Mouse (Mus musculus) E14TG2a.4 (cell line): ENCODE measurements around the gene Pip4k2a.

ENCODE experiments used
- H3K27me3 ChIP-seq: 2 replicates; pipeline ENCODE4 v1.6.1; 2014; ENCODE audit warnings: low read length, control low read depth; ENCODE audit not compliant: insufficient read depth
- H3K36me3 ChIP-seq: 2 replicates; pipeline ENCODE4 v1.6.1; 2014; ENCODE audit warnings: low read length, control low read depth; ENCODE audit not compliant: insufficient read depth
- H3K4me1 ChIP-seq: replicated peaks from 2 replicates; pipeline ENCODE4 v1.6.1; 2014; ENCODE audit warnings: low read depth, low read length, control low read depth
- H3K4me3 ChIP-seq: replicated peaks from 2 replicates; pipeline ENCODE4 v1.5.1; 2014; ENCODE audit warnings: mild to moderate bottlenecking, low read length
- H3K9me3 ChIP-seq: 2 replicates; pipeline ENCODE4 v1.6.1; 2014; ENCODE audit warnings: low read length, control low read depth
- CTCF ChIP-seq: conservative IDR thresholded peaks from 2 replicates; pipeline ENCODE4 v1.5.1; 2014; ENCODE audit warnings: low read length
- NANOG ChIP-seq: IDR thresholded peaks from 2 replicates; pipeline ENCODE4 v1.6.1; 2014; ENCODE audit warnings: borderline replicate concordance, low read length, mixed read lengths
- POU5F1 ChIP-seq: IDR thresholded peaks from 2 replicates; pipeline ENCODE4 v1.6.1; 2014; ENCODE audit warnings: low read length, borderline replicate concordance

The Pip4k2a gene

GRCm38 (mm10) chr2:18921570-18922180, 76.3 kb downstream of the Pip4k2a start:
- no peaks in the 10 kb centered on the region for H3K27me3 ChIP-seq
- peaks cover 26% of the 10 kb centered on the region for H3K4me1 ChIP-seq
- TF ChIP-seq NANOG (no peak), CTCF (no peak), POU5F1 (no peak)
- H3K9me3 ChIP-seq, result no peaks in the 10 kb centered on the region
- no peak overlapping the region for H3K4me3 ChIP-seq
- H3K36me3 ChIP-seq, result no peaks in the 10 kb centered on the region

DNA sequence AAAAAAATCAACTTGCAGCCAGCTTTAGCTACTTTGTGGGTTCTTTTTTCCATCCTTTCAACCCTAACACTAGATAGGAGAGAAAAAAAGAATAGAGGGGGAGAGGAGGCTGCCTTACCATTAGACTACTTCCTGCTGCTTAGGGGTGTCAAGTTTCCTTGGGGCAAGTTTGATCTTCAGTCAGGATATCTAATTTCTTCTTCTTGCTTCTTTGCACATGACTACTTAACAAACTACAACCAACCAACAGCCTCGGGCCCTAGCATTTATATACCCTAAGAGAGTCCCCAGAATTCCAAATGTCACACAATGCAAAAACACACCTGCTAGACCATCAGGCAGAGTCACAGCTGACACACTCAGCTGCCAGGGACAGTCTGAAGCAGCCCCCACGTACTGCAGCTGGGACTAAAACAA, 77.5 kb downstream of the Pip4k2a start:
- Histone ChIP-seq H3K9me3 (no peaks in the 10 kb centered on the region), H3K4me1 (peaks cover 26% of the 10 kb centered on the region), H3K4me3 (no peak overlapping the region), H3K36me3 (no peaks in the 10 kb centered on the region), H3K27me3 (no peaks in the 10 kb centered on the region)
- no peak for TF ChIP-seq POU5F1
- TF ChIP-seq NANOG, result no peak
- no peak for TF ChIP-seq CTCF

DNA sequence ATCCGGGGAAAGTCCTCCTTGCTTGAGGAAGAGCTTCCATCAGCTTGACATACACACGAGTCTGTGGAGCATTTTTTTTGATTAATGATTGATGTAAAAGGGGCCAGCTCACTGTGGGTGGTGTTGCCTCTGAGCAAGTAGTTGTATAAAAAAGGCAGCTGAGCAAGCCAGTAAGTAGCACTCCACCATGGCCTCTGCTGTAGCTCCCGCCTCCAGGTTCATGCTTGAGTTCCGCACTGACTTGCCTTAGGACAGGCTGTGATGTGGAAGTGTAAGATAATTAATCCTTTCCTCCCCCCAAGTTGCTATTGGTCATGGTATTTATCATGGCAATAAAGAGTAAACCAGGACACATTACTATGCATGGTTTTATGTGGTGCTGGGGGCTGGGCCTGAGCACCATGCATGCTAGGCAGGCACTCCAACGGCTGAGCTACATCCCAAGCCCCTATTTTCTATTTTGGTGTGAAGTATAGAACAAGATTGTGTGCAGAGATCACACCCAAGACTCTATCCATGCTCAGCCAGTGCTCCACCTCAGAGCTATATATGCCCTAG, 78.0 kb downstream of the Pip4k2a start:
- peaks cover 22% of the 10 kb centered on the region for H3K4me1 ChIP-seq
- H3K27me3 ChIP-seq, result no peaks in the 10 kb centered on the region
- TF ChIP-seq NANOG (no peak), CTCF (no peak), POU5F1 (no peak)
- no peaks in the 10 kb centered on the region for H3K9me3 ChIP-seq
- H3K36me3 ChIP-seq, result no peaks in the 10 kb centered on the region
- H3K4me3 ChIP-seq, result no peak overlapping the region

- no peaks in the 10 kb centered on the region for H3K9me3 ChIP-seq
- no peak for TF ChIP-seq CTCF
- no peak for TF ChIP-seq NANOG
- no peak for TF ChIP-seq POU5F1
These were observed 80.1 kb downstream of the Pip4k2a start for GRCm38 (mm10) chr2:18917838-18918237.

GRCm38 (mm10) chr2:18917380-18917750, 80.6 kb downstream of the Pip4k2a start:
- TF ChIP-seq NANOG, result no peak
- no peak for TF ChIP-seq POU5F1
- Histone ChIP-seq H3K4me3 (no peak overlapping the region), H3K4me1 (peaks cover 31% of the 10 kb centered on the region)

More at GRCm38 (mm10) chr2:18917838-18918237, 80.1 kb downstream of the Pip4k2a start:
- Histone ChIP-seq H3K27me3 (no peaks in the 10 kb centered on the region), H3K4me3 (no peak overlapping the region), H3K4me1 (peaks cover 26% of the 10 kb centered on the region), H3K36me3 (no peaks in the 10 kb centered on the region)

GRCm38 (mm10) chr2:18916615-18917379, 81.1 kb downstream of the Pip4k2a start:
- TF ChIP-seq CTCF (no peak), NANOG (no peak), POU5F1 (no peak)
- no peaks in the 10 kb centered on the region for H3K36me3 ChIP-seq

More at GRCm38 (mm10) chr2:18917380-18917750, 80.6 kb downstream of the Pip4k2a start:
- Histone ChIP-seq H3K9me3 (no peaks in the 10 kb centered on the region), H3K27me3 (no peaks in the 10 kb centered on the region), H3K36me3 (no peaks in the 10 kb centered on the region)

GRCm38 (mm10) chr2:18916042-18916407, 81.9 kb downstream of the Pip4k2a start:
- no peaks in the 10 kb centered on the region for H3K27me3 ChIP-seq
- no peak overlapping the region for H3K4me3 ChIP-seq
- H3K36me3 ChIP-seq, result no peaks in the 10 kb centered on the region
- peaks cover 36% of the 10 kb centered on the region for H3K4me1 ChIP-seq
- no peak for TF ChIP-seq POU5F1
- no peaks in the 10 kb centered on the region for H3K9me3 ChIP-seq

More at GRCm38 (mm10) chr2:18916615-18917379, 81.1 kb downstream of the Pip4k2a start:
- Histone ChIP-seq H3K27me3 (no peaks in the 10 kb centered on the region), H3K4me1 (peaks cover 36% of the 10 kb centered on the region), H3K9me3 (no peaks in the 10 kb centered on the region), H3K4me3 (no peak overlapping the region)

- TF ChIP-seq NANOG (no peak), POU5F1 (no peak), CTCF (no peak)
- no peaks in the 10 kb centered on the region for H3K36me3 ChIP-seq
- no peak overlapping the region for H3K4me3 ChIP-seq
- H3K27me3 ChIP-seq, result no peaks in the 10 kb centered on the region
- peaks cover 36% of the 10 kb centered on the region for H3K4me1 ChIP-seq
- H3K9me3 ChIP-seq, result no peaks in the 10 kb centered on the region
These were observed 82.4 kb downstream of the Pip4k2a start for GRCm38 (mm10) chr2:18915372-18916041.
